Mouse (Mus musculus): ENCODE measurements around the gene Wfdc21. TPM values are rescaled to one million over a fixed set of nuclear protein-coding genes. Genes with fewer than 3 reads are reported as not detected.

Gene Wfdc21
- 1.3 and 1.4 TPM in 2 replicates for polyA plus RNA-seq (2015; fragmentation: Nextera tagmentation; extraction: Ambion mirVana)

GRCm38 (mm10) chr11:83746681-83747080 lies at the start of gene Wfdc21:
Gene Wfdc21 (plus strand): TSS chr11:83746940.
- H3K27ac ChIP-seq = no peak within 1 kb of the TSS
- 65% methylated on average over 5 of the region's 5 CpGs for WGBS
- no peak within 1 kb of the TSS for H3K4me3 ChIP-seq
- no peaks in the 10 kb centered on the region for H3K9me3 ChIP-seq
- H3K4me1 ChIP-seq = no peaks in the 10 kb centered on the region
- peaks cover 31% of the 10 kb centered on the region for H3K27me3 ChIP-seq
- H3K36me3 ChIP-seq = no peaks in the 10 kb centered on the region
- no peak within 1 kb of the TSS for H3K9ac ChIP-seq
- H3K4me2 ChIP-seq = no peak within 1 kb of the TSS
- no peak for ATAC-seq (ENCODE audit: insufficient number of reproducible peaks, low FRiP score, low TSS enrichment, low read depth)

GRCm38 (mm10) chr11:83703705-83704104 lies 43.0 kb upstream of the Wfdc21 start, which contains the start of gene Wfdc17:
Gene Wfdc17 (plus strand): TSS chr11:83703991.
- H3K27ac ChIP-seq = no peak within 1 kb of the TSS
- H3K9ac ChIP-seq = no peak within 1 kb of the TSS
- H3K4me1 ChIP-seq = no peaks in the 10 kb centered on the region
- ATAC-seq (ENCODE audit: insufficient number of reproducible peaks, low FRiP score, low TSS enrichment, low read depth) = no peak
- 7% methylated on average over 1 of the region's 1 CpGs for WGBS
- no peaks in the 10 kb centered on the region for H3K9me3 ChIP-seq
- H3K27me3 ChIP-seq = no peaks in the 10 kb centered on the region
- H3K4me2 ChIP-seq = no peak within 1 kb of the TSS
- no peak within 1 kb of the TSS for H3K4me3 ChIP-seq
- H3K36me3 ChIP-seq = no peaks in the 10 kb centered on the region

- H3K4me2 ChIP-seq = no peak within 1 kb of the TSS
- H3K4me3 ChIP-seq = no peak within 1 kb of the TSS
- WGBS = 73% methylated on average over 4 of the region's 4 CpGs
- no peaks in the 10 kb centered on the region for H3K9me3 ChIP-seq
- ATAC-seq (ENCODE audit: insufficient number of reproducible peaks, low FRiP score, low TSS enrichment, low read depth) = no peak
- H3K27me3 ChIP-seq = no peaks in the 10 kb centered on the region
- H3K36me3 ChIP-seq = no peaks in the 10 kb centered on the region
- no peak within 1 kb of the TSS for H3K27ac ChIP-seq
- no peak within 1 kb of the TSS for H3K9ac ChIP-seq
- H3K4me1 ChIP-seq = no peaks in the 10 kb centered on the region
Observed at GRCm38 (mm10) chr11:83708715-83709114, 38.0 kb upstream of the Wfdc21 start, which contains the start of gene Wfdc18. Gene Wfdc18 (plus strand): TSS chr11:83709015.

- no peaks in the 10 kb centered on the region for H3K9me3 ChIP-seq
- H3K4me2 ChIP-seq = no peak overlapping the region
- ATAC-seq (ENCODE audit: insufficient number of reproducible peaks, low FRiP score, low TSS enrichment, low read depth) = no peak
- WGBS = 91% methylated on average over 5 of the region's 5 CpGs
- no peaks in the 10 kb centered on the region for H3K27me3 ChIP-seq
- no peak overlapping the region for H3K4me3 ChIP-seq
- no peak overlapping the region for H3K27ac ChIP-seq
- no peaks in the 10 kb centered on the region for H3K4me1 ChIP-seq
- H3K9ac ChIP-seq = no peak overlapping the region
- no peaks in the 10 kb centered on the region for H3K36me3 ChIP-seq
Observed at GRCm38 (mm10) chr11:83709683-83710082, 37.1 kb upstream of the Wfdc21 start.

GRCm38 (mm10) chr11:83712671-83713070 lies 34.1 kb upstream of the Wfdc21 start:
- H3K27ac ChIP-seq = no peak overlapping the region
- WGBS = 28% methylated on average over 1 of the region's 1 CpGs
- ATAC-seq (ENCODE audit: insufficient number of reproducible peaks, low FRiP score, low TSS enrichment, low read depth) = no peak

GRCm38 (mm10) chr11:83713925-83714324 lies 32.8 kb upstream of the Wfdc21 start:
- no peak overlapping the region for H3K4me2 ChIP-seq
- H3K4me3 ChIP-seq = no peak overlapping the region
- WGBS = 70% methylated on average over 2 of the region's 2 CpGs
- H3K27me3 ChIP-seq = no peaks in the 10 kb centered on the region
- no peak overlapping the region for H3K9ac ChIP-seq
- H3K9me3 ChIP-seq = no peaks in the 10 kb centered on the region
- no peaks in the 10 kb centered on the region for H3K36me3 ChIP-seq
- H3K4me1 ChIP-seq = no peaks in the 10 kb centered on the region
- ATAC-seq (ENCODE audit: insufficient number of reproducible peaks, low FRiP score, low TSS enrichment, low read depth) = no peak
- H3K27ac ChIP-seq = no peak overlapping the region

More at GRCm38 (mm10) chr11:83712671-83713070, 34.1 kb upstream of the Wfdc21 start:
- no peaks in the 10 kb centered on the region for H3K36me3 ChIP-seq
- H3K9ac ChIP-seq = no peak overlapping the region
- H3K27me3 ChIP-seq = no peaks in the 10 kb centered on the region
- no peak overlapping the region for H3K4me3 ChIP-seq
- H3K9me3 ChIP-seq = no peaks in the 10 kb centered on the region
- no peak overlapping the region for H3K4me2 ChIP-seq
- no peaks in the 10 kb centered on the region for H3K4me1 ChIP-seq

- ATAC-seq (ENCODE audit: insufficient number of reproducible peaks, low FRiP score, low TSS enrichment, low read depth) = no peak
- H3K9ac ChIP-seq = no peak overlapping the region
- H3K4me1 ChIP-seq = no peaks in the 10 kb centered on the region
- no peak overlapping the region for H3K4me3 ChIP-seq
- no peaks in the 10 kb centered on the region for H3K36me3 ChIP-seq
- 78% methylated on average over 6 of the region's 6 CpGs for WGBS
- H3K27ac ChIP-seq = no peak overlapping the region
- H3K4me2 ChIP-seq = no peak overlapping the region
- no peaks in the 10 kb centered on the region for H3K27me3 ChIP-seq
- no peaks in the 10 kb centered on the region for H3K9me3 ChIP-seq
Observed at GRCm38 (mm10) chr11:83717042-83717665, 29.6 kb upstream of the Wfdc21 start.

- no peaks in the 10 kb centered on the region for H3K4me1 ChIP-seq
- H3K4me3 ChIP-seq = no peak overlapping the region
- H3K27ac ChIP-seq = no peak overlapping the region
- no peaks in the 10 kb centered on the region for H3K36me3 ChIP-seq
- H3K9ac ChIP-seq = no peak overlapping the region
- no peak overlapping the region for H3K4me2 ChIP-seq
- ATAC-seq (ENCODE audit: insufficient number of reproducible peaks, low FRiP score, low TSS enrichment, low read depth) = no peak
- no peaks in the 10 kb centered on the region for H3K27me3 ChIP-seq
- H3K9me3 ChIP-seq = no peaks in the 10 kb centered on the region
Observed at GRCm38 (mm10) chr11:83720766-83721165, 26.0 kb upstream of the Wfdc21 start.

GRCm38 (mm10) chr11:83728757-83729432 lies 17.8 kb upstream of the Wfdc21 start:
- WGBS = 60% methylated on average over 3 of the region's 3 CpGs
- no peak for ATAC-seq (ENCODE audit: insufficient number of reproducible peaks, low FRiP score, low TSS enrichment, low read depth)
- Histone ChIP-seq H3K27ac (no peak overlapping the region), H3K4me1 (no peaks in the 10 kb centered on the region), H3K4me3 (no peak overlapping the region), H3K9me3 (no peaks in the 10 kb centered on the region), H3K36me3 (no peaks in the 10 kb centered on the region), H3K4me2 (no peak overlapping the region), H3K9ac (no peak overlapping the region), H3K27me3 (no peaks in the 10 kb centered on the region)

- WGBS = 84% methylated on average over 1 of the region's 1 CpGs
- Histone ChIP-seq H3K27ac (no peak overlapping the region), H3K4me3 (no peak overlapping the region), H3K4me1 (no peaks in the 10 kb centered on the region), H3K9me3 (no peaks in the 10 kb centered on the region), H3K4me2 (no peak overlapping the region), H3K36me3 (no peaks in the 10 kb centered on the region), H3K9ac (no peak overlapping the region), H3K27me3 (no peaks in the 10 kb centered on the region)
- ATAC-seq (ENCODE audit: insufficient number of reproducible peaks, low FRiP score, low TSS enrichment, low read depth) = no peak
Observed at GRCm38 (mm10) chr11:83731116-83731515, 15.6 kb upstream of the Wfdc21 start.

GRCm38 (mm10) chr11:83733071-83733640 lies 13.6 kb upstream of the Wfdc21 start:
- no peak for ATAC-seq (ENCODE audit: insufficient number of reproducible peaks, low FRiP score, low TSS enrichment, low read depth)
- Histone ChIP-seq H3K9ac (no peak overlapping the region), H3K9me3 (no peaks in the 10 kb centered on the region), H3K4me3 (no peak overlapping the region), H3K4me2 (no peak overlapping the region), H3K4me1 (no peaks in the 10 kb centered on the region), H3K27ac (no peak overlapping the region), H3K27me3 (no peaks in the 10 kb centered on the region), H3K36me3 (no peaks in the 10 kb centered on the region)
- WGBS = 80% methylated on average over 5 of the region's 5 CpGs

GRCm38 (mm10) chr11:83734215-83734614 lies 12.5 kb upstream of the Wfdc21 start:
- Histone ChIP-seq H3K27ac (no peak overlapping the region), H3K36me3 (no peaks in the 10 kb centered on the region), H3K4me1 (no peaks in the 10 kb centered on the region), H3K4me3 (no peak overlapping the region), H3K4me2 (no peak overlapping the region), H3K9me3 (no peaks in the 10 kb centered on the region), H3K27me3 (no peaks in the 10 kb centered on the region), H3K9ac (no peak overlapping the region)
- no peak for ATAC-seq (ENCODE audit: insufficient number of reproducible peaks, low FRiP score, low TSS enrichment, low read depth)
- WGBS = 71% methylated on average over 1 of the region's 1 CpGs
